Mouse (Mus musculus) G1E (cell line): ENCODE measurements around the gene Kcnmb2. TPM values are rescaled to one million over a fixed set of nuclear protein-coding genes. Genes with fewer than 3 reads are reported as not detected.

ENCODE experiments used
- ATAC-seq: 2 replicates; pipeline ENCODE4 v1.8.0; 2016; ENCODE audit warnings: mild to moderate bottlenecking; ENCODE audit not compliant: insufficient number of reproducible peaks, poor library complexity, low FRiP score, severe bottlenecking; ENCODE audit errors: extremely low read depth
- DNase-seq: peaks from one replicate; pipeline ENCODE4 v3.0.0; 2012; ENCODE audit warnings: low spot score
- H3K27me3 ChIP-seq: 2 replicates; pipeline ENCODE4 v1.6.1; 2012; ENCODE audit warnings: mild to moderate bottlenecking, low read length, inconsistent platforms; ENCODE audit not compliant: insufficient read depth
- H3K36me3 ChIP-seq: replicated peaks from 2 replicates; pipeline ENCODE3; 2012; ENCODE audit warnings: mild to moderate bottlenecking, inconsistent platforms
- H3K4me1 ChIP-seq: 2 replicates; pipeline ENCODE4 v1.6.1; 2012; ENCODE audit warnings: low read depth, low read length, inconsistent platforms, mixed read lengths; ENCODE audit not compliant: insufficient read depth
- H3K4me3 ChIP-seq: 2 replicates; pipeline ENCODE4 v1.5.1; 2012; ENCODE audit warnings: low read depth, mild to moderate bottlenecking, inconsistent platforms, low read length, moderate library complexity, mixed read lengths
- H3K9me3 ChIP-seq: replicated peaks from 2 replicates; pipeline ENCODE4 v1.6.1; 2012; ENCODE audit warnings: inconsistent platforms
- CTCF ChIP-seq: IDR thresholded peaks from 2 replicates; pipeline ENCODE4 v1.5.1; 2012; ENCODE audit warnings: low read depth, low read length, inconsistent platforms, mixed read lengths
- GATA1 ChIP-seq: IDR thresholded peaks from 2 replicates; pipeline ENCODE4 v1.6.1; 2012; ENCODE audit warnings: borderline replicate concordance, low read length, inconsistent platforms, mixed read lengths
- GATA2 ChIP-seq: IDR thresholded peaks from 2 replicates; pipeline ENCODE4 v1.6.1; 2012; ENCODE audit warnings: low read depth, low read length, inconsistent platforms, borderline replicate concordance
- POLR2AphosphoS5 ChIP-seq: IDR thresholded peaks from 2 replicates; pipeline ENCODE4 v1.6.1; 2012; ENCODE audit warnings: low read depth, low read length, inconsistent platforms; ENCODE audit not compliant: insufficient replicate concordance
- TAL1 ChIP-seq: conservative IDR thresholded peaks from 2 replicates; pipeline ENCODE4 v1.6.1; 2012; ENCODE audit warnings: low read depth, low read length, inconsistent platforms, mixed read lengths
- polyA plus RNA-seq: library from polyadenylated mRNA; stranded (reverse); fragments of >175 nt; gene quantifications from 2 replicates; pipeline ENCODE4 v1.2.3, GENCODE M21; 2012
- total RNA-seq, 2 experiments: library from RNA; stranded (forward) in 1 of 2; stranded (reverse) in 1 of 2; fragments of 200-1000 nt in 1 of 2; fragments of >200 nt in 1 of 2; fragmentation: Nextera tagmentation in 1 of 2; gene quantifications; 2 replicates each; pipeline ENCODE4 v1.2.3; 2014 to 2017

Gene Kcnmb2
- total and polyA plus RNA-seq, 3 experiments, result 0.05 TPM; not detected in 2

DNA sequence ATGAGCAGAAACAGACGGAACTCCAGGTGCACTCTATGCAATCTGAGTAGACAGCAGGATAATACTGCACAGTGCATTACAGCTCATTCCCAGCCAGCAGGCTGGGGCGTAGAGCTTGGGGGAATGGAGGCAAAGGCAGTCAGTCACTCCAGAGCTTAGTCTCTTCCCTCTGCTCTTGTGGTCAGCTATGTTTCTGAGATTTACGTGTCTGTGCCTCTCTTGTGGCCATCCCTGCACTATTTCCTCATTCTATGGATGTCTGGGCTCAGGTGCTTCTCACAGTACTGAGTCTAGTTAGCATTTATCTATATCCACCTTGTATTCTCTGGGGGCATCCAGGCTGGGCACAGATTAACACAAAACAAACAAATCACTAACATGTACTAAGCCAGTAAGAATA is 160.4 kb downstream of the Kcnmb2 start:
- no peaks in the 10 kb centered on the region for H3K36me3 ChIP-seq
- H3K9me3 ChIP-seq, result no peaks in the 10 kb centered on the region
- no peak for DNase-seq
- H3K4me1 ChIP-seq, result no peaks in the 10 kb centered on the region
- no peaks in the 10 kb centered on the region for H3K27me3 ChIP-seq
- no peak overlapping the region for H3K4me3 ChIP-seq
- no peak for TF ChIP-seq CTCF
- no peak for TF ChIP-seq GATA2
- no peak for TF ChIP-seq TAL1
- no peak for TF ChIP-seq GATA1
- TF ChIP-seq POLR2AphosphoS5, result no peak
- no peak for ATAC-seq

DNA sequence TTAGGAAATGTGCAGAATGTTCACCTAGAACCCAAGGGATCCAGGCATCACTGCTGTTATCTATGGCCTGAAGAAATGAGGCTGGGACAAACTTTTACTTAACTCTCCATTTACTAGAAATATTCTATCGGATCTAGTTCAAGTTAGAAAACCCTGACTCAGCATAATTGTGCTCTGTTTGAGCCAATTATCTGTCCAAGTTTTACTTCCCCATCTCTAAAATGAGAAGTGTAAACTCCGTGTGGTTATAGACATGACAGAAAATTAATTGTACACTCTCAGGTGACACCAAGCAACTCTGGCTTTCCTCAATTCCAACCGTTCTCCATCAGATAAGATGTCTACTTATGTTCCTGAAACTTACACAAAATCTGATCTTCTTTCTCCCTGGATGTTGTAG is 161.0 kb downstream of the Kcnmb2 start:
- TF ChIP-seq GATA1, result no peak
- no peak for TF ChIP-seq TAL1
- TF ChIP-seq GATA2, result no peak
- TF ChIP-seq CTCF, result no peak
- TF ChIP-seq POLR2AphosphoS5, result no peak
- ATAC-seq, result no peak
- H3K4me1 ChIP-seq, result no peaks in the 10 kb centered on the region

DNA sequence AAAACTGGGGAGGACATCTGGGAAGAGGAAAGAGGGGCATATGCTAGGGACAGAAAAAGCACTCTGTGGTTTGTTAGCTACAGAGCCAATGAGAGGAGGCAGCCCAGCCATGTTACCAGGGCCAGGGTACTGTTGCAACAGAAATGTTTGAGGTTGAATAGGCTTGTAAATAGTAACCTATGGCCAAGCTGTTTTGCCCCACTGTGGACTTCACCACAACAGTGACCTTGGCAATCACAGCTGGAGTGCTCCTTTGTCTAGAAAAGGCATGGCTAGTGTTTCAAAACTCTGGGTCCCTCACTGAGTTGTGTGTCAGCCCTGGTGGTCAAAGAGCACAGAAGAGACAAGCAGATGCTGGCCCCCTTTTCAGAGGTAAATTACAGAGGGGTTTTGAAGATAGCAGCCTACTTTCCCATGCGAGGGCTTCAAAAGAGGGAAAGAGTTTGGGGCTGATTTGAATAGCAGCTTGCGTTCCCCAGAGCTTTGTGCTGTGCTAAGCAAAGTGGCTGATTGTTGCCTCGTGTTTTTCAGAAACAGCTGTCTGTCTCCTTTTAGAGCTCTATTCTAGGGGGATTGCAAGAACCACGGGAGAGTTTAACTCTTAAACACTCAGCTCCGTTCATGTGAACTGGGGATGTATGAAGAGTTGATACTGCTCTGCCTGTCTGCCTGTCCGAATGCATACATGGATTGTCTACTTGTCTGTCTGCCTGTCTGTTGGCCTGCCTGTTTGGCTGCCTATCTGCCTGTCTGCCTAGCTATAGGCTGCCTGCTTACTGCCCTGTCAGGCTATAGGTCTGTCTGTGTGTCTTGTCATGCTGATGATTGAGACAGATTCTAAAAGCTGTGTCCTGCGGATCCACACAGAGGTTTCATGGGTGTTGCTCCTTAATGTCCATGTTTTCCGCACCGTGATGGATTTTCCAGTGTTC is 165.0 kb downstream of the Kcnmb2 start:
- DNase-seq, result no peak
- Histone ChIP-seq H3K36me3 (no peaks in the 10 kb centered on the region), H3K27me3 (no peaks in the 10 kb centered on the region), H3K9me3 (no peaks in the 10 kb centered on the region), H3K4me3 (no peak overlapping the region), H3K4me1 (no peaks in the 10 kb centered on the region)
- ATAC-seq, result no peak
- TF ChIP-seq CTCF (no peak), GATA1 (no peak)

More for the DNA sequence above, 161.0 kb downstream of the Kcnmb2 start:
- Histone ChIP-seq H3K9me3 (no peaks in the 10 kb centered on the region), H3K4me3 (no peak overlapping the region), H3K27me3 (no peaks in the 10 kb centered on the region), H3K36me3 (no peaks in the 10 kb centered on the region)
- no peak for DNase-seq

DNA sequence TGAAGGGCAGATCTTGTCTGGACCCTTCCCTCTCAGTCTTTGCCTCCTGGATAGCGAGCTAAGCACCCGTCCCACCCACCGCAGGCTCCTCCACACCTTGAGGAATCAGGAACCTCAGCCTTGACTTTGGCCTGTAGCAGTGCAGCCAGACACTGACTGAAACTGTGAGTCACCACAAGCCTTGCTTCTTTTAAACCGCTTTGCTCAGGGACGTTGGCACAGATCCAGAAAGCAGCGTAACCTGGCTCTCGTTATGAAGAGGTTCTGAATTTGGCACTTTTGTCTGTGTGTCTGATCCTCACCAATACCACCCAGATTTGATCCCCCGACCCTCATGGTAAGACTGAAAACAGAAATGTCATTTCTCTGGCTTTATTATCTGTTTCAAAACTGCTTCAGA is 171.6 kb downstream of the Kcnmb2 start:
- H3K9me3 ChIP-seq, result no peaks in the 10 kb centered on the region
- DNase-seq (no peak), ATAC-seq (no peak)
- no peak overlapping the region for H3K4me3 ChIP-seq
- H3K27me3 ChIP-seq, result no peaks in the 10 kb centered on the region
- no peaks in the 10 kb centered on the region for H3K36me3 ChIP-seq
- H3K4me1 ChIP-seq, result no peaks in the 10 kb centered on the region
- TF ChIP-seq CTCF (no peak), GATA2 (no peak), TAL1 (no peak), GATA1 (no peak)

DNA sequence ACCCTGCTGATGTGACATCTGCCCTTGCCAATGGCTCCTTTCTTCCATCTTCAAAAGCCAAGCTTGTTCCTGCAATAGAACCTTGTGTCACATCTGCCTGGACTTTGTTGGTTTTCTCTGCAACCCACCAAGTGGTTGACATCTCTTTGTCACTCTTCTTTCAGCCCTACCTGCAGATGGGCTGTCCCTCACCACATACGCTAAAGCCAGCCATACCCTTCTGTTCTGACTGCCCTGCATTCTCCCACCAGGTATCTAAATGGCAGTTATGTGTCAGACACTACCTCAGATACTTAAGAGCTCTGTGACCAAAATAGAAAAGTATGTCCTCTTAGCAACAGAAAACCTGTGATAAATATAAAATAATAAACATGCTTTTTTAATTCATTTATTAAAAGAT is 186.5 kb downstream of the Kcnmb2 start:
- no peaks in the 10 kb centered on the region for H3K27me3 ChIP-seq
- no peak for ATAC-seq

DNA sequence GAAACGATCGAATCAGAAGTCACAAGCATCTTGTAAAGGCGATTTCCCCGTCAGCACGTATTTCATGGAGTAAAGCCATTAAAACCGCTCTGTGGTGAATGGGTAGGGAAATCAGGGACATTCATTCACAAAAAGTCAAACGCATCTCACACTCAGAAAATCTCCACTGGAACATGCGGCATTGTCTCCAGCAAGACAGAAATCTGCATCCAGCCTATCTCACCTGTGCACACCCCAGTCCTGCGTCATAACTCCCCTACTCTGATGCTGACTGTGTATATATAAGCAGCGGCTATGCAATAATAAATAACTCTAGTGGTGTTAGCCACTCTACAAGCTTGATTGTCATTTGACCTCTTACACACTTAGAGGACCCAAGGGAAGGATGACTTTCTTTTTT is 199.1 kb downstream of the Kcnmb2 start:
- no peak overlapping the region for H3K4me3 ChIP-seq
- ATAC-seq, result no peak
- no peaks in the 10 kb centered on the region for H3K9me3 ChIP-seq
- DNase-seq, result no peak
- H3K36me3 ChIP-seq, result no peaks in the 10 kb centered on the region
- H3K27me3 ChIP-seq, result 0 out of 2 replicates have a peak, but pooled peaks cover 2% of the 10 kb centered on the region
- TF ChIP-seq CTCF, result no peak
- no peak for TF ChIP-seq TAL1
- no peak for TF ChIP-seq GATA1
- no peak for TF ChIP-seq POLR2AphosphoS5
- TF ChIP-seq GATA2, result no peak
- H3K4me1 ChIP-seq, result no peaks in the 10 kb centered on the region

More for the DNA sequence above, 186.5 kb downstream of the Kcnmb2 start:
- TF ChIP-seq GATA2, result no peak
- TF ChIP-seq CTCF, result no peak
- TF ChIP-seq TAL1, result no peak
- no peak for TF ChIP-seq GATA1
- no peak for TF ChIP-seq POLR2AphosphoS5
- no peak for DNase-seq
- Histone ChIP-seq H3K9me3 (no peaks in the 10 kb centered on the region), H3K4me1 (no peaks in the 10 kb centered on the region), H3K36me3 (no peaks in the 10 kb centered on the region), H3K4me3 (no peak overlapping the region)

DNA sequence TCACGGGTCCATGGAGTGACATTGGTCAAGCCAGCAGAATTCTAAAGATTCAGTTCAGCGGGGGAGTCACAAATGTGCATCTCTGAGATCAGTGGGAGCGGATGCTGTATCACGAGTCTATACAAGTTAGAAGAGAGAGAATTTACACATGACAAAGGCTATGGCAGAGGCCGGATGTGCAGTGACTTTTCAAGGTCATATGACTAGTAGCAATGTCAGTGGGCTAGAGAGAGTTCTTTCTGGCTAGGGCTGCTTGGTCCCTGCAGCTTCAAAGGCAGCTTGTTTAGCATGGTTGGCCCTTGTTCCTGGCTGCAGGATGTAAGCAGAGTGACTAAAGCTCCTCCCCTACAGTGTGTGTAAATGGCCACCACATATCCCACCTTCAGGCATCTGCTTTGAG is 217.5 kb downstream of the Kcnmb2 start:
- H3K4me1 ChIP-seq, result no peaks in the 10 kb centered on the region
- TF ChIP-seq GATA2 (no peak), GATA1 (no peak), CTCF (no peak), TAL1 (no peak), POLR2AphosphoS5 (no peak)
- no peaks in the 10 kb centered on the region for H3K27me3 ChIP-seq
- no peak overlapping the region for H3K4me3 ChIP-seq
- no peak for ATAC-seq
- H3K9me3 ChIP-seq, result no peaks in the 10 kb centered on the region
- H3K36me3 ChIP-seq, result no peaks in the 10 kb centered on the region
- DNase-seq, result no peak
